Mouse (Mus musculus): ENCODE results near the gene Rab37. TPM values are rescaled to one million over a fixed set of nuclear protein-coding genes. Genes with fewer than 3 reads are reported as not detected.

Gene Rab37
- total and polyA plus RNA-seq, 3 experiments = 0.36 to 0.58 (median 0.55) TPM

- no peak for DNase-seq
These were observed 6.2 kb upstream of the Rab37 start for GRCm38 (mm10) chr11:115085064-115085463.

- no peak for DNase-seq
These were observed 5.0 kb upstream of the Rab37 start for GRCm38 (mm10) chr11:115086213-115086612.

GRCm38 (mm10) chr11:115089853-115090252 is 1.4 kb upstream of the Rab37 start:
- no peak for DNase-seq

DNA sequence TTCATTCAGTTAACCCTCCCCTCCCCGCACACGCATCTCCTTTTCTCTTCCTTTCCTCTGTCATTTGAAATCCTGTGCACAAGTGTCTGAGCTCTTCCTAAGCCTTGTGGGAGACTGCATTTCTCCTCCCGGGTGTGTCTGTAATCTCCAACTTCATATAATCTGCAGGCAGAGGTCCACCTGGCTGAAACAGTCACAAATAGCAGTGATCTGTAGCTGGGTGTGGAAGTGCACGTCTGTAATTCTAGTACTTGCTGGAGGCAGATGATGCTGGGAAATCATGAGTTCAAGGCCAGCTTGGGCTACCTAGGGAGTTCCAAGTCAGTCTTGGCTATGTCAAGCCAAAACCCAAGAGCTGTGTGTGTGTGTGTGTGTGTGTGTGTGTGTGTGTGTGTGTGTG is 909 bp downstream of the Rab37 start:
- no peak for DNase-seq

- no peak for DNase-seq
These were observed 7.1 kb downstream of the Rab37 start for GRCm38 (mm10) chr11:115098203-115098932.

DNA sequence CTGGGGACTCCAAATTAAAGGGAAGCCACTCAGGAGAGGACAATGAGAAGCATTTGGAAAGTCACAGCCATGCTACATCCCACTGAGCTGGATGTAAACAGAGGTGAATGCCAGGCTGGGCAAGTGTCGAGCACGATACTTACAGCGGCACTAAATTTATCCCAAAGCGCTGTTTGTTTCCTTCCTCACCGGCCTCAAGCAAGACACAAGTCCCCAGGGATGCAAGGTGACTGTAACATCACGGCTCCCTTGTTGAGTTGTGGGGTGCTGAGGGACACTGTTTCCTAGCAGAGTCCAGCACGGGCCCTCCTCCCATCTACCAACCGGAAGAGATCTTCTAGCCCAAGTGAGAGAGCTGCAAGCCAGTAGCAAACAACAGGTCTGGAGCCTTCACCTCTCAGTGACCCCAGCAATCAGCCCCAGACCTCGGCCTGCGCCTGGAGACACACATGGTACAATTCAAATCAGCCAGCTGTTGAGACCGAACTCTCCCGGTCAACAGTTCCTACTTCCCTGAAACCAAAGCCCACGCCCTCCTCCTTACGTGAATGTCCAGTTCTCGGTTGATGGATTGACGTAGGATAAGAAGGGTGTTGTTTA is 8.1 kb downstream of the Rab37 start:
- no peak for DNase-seq

DNA sequence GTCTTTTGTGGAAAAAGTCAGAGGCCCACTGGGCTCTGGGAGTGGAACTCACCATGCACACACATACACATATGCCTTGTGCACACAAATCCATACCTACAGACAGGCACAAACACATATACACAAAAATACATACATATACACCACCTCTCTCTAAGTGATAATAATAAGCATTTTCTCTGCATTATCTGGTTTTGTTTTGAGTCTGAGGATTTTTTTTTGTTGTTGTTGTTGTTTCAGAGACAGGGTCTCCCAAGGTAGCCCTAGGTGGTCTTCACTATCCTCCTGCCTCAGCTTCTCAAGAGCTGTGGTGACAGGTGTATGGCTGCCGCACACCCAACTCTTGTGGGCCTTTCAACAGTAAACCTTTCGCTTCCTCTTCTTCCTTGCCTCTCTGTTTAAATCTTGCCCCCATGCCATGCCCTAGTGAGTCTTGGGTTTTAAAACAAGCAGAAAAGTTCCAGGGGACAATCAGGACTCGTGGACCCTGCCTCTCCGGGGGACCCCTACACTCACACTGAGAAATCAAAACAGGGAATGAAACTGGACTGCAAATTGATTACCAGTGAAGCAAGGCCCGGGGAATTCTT is 8.9 kb downstream of the Rab37 start:
- DNase-seq = no peak

DNA sequence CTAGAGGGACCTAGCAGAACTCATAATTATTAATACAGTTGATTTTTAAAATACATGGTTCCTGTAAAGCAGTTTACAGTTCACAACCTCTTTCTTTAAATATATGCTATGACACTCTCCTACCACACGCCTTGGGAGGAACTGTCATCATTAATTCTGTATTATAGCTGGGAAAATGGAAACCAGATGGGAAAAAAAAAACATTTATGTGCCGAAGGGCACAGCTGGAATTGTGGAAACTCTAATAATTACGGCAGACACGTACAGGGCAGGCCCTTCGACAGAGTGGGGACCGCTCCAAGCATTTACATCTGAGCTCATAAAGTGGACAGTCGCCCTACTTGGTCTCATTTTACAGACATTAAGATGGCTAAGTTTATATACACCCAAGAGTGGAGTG is 9.5 kb downstream of the Rab37 start:
- DNase-seq = no peak

DNA sequence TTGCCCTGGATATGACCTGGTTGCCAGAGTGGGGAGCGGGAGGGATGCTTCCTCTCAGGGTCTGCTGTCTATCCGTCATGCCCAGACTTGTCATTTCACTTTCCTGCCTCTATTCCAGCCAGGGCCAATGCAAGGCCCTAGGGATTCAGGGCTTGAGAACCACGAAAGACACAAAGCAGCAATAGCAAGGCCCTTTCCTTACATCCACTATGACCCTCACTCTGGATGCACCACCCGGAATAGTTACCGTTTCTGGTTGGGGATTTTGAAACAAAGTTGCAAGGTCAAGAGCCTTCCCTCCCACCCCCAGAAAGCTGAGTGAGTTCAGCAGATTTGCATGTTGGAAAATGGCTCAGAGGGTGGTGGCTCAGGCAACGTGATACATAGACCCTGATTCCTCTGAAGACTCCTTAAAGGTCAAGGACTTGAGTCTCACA is 10.4 kb downstream of the Rab37 start:
- DNase-seq = no peak

GRCm38 (mm10) chr11:115102116-115102515 is 10.9 kb downstream of the Rab37 start:
- DNase-seq = no peak

GRCm38 (mm10) chr11:115103470-115104413 is 12.5 kb downstream of the Rab37 start:
- no peak for DNase-seq

- DNase-seq = no peak
These were observed 13.7 kb downstream of the Rab37 start for GRCm38 (mm10) chr11:115104769-115105563.

DNA sequence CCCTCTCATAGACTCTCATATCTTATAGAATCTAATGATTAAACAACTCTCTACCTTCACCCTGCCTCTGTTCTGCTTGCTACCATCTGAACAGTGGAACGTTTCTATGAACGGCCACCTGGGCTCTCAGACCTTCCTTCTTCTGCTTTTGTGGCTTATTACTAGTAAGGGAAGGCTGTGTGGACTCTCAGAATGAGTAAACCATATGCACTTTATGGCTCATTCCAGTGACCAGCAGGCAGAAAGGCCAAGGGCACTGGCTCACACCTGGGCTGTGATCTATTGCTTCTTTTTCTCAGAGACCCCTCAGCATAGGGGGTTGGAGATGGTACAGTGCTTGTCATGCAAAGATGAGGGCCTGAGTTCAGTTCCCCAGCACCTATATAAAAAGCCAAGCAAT is 15.4 kb downstream of the Rab37 start:
- DNase-seq = no peak

GRCm38 (mm10) chr11:115107403-115107916 is 16.2 kb downstream of the Rab37 start:
- no peak for DNase-seq

DNA sequence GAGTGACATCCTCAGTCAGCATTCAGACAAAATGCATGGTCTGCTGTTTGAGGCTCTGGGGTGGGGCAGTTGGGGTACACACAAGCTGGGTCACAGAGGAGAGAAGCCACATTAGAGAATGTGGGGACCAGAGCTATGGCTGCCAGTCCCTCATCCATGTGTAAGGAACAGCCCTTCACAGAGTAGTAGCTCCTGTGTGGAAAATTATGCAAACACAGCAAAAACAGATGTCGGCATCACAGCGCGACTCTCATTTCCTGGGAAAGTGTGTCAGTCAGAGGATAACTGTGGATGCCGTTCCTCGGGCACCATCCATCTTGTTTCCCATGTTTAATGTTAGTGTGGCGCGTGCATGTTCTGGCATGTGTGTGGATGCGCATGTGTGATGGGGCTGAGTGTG is 16.9 kb downstream of the Rab37 start:
- no peak for DNase-seq

GRCm38 (mm10) chr11:115110271-115110670 is 19.0 kb downstream of the Rab37 start:
- no peak for DNase-seq

DNA sequence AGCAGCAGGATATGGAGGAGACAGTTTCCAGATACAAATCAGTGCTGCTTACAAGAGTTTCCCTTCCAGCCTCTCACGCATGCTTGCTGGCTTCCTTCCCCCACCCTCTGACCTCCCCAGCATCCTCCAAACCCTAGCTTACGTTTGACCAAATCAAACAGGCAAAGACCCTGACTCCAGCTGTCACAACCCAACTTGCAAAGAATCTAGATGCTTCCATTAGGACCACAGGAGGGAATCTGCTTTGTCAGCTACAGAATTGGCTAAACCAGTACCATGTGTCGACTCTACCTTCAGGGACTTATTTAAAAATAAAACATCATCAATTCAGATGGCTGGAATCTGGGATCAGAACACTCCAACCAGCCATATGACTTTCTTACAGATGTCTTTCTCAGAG is 21.0 kb downstream of the Rab37 start:
- DNase-seq = no peak

GRCm38 (mm10) chr11:115119409-115119808 is 28.2 kb downstream of the Rab37 start:
- no peak for DNase-seq

- DNase-seq = no peak
These were observed 37.3 kb downstream of the Rab37 start for GRCm38 (mm10) chr11:115128483-115128882.

DNA sequence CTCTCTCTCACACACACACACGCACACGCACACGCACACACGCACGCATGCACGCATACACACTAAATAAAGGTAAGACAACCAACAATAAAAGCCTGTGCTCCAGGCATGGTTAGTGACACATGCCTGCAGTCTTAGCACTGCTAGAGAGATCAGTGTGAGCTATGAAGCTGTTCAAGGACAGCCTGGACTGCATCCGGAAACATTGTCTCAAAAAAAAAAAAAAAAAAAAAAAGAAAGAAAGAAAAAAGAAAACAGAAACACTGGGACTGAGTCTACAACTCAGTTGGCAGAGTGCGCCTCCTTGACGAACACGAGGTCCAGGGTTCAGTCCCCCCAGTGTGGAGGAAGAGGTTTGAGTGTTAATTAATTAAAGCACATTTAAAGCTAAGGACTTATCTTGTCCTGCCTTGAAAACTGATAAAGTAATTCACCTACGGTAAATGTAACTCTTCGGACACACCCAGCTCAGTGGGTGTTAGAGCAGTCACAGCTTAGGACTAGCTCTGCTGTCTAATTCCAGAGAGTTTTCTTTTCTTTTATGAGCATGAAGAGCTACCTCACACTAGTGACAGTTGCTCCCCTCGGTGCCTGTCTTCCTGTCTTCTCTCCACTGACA is 38.4 kb downstream of the Rab37 start:
- no peak for DNase-seq
